In genomic region chr7:12886563-12887266, GRCm38 (mm10) we compare ENCODE assay signal across 24 mouse cellular contexts. TPM values are rescaled to one million over a fixed set of nuclear protein-coding genes. Genes with fewer than 3 reads are reported as not detected.
DNase-seq lines count a peak whose midpoint lies in the region; ATAC-seq and TF ChIP-seq lines count a peak whose summit lies in the region.
"Had no signal": no experiment of that assay in that cellular context is flagged by ENCODE, and none has a peak within 500 bp of the region (broad histone marks: within the 10 kb centered on the region; RNA-seq: fewer than 3 reads in every experiment).

No protein-coding gene starts in this region.

- no peaks in the 10 kb centered on the region for H3K9me3 ChIP-seq in midbrain, embryonic 13.5 days
- H3K9me3 ChIP-seq in midbrain, embryonic 15.5 days: no peaks in the 10 kb centered on the region
- H3K9me3 ChIP-seq in hindbrain, postnatal 0 days (ENCODE audit: low read length): no peaks in the 10 kb centered on the region
- H3K9me3 ChIP-seq: forebrain, embryonic 10.5 days; forebrain, embryonic 13.5 days; heart, embryonic 10.5 days; heart, embryonic 13.5 days; hindbrain, embryonic 12.5 days; hindbrain, embryonic 15.5 days; intestine, embryonic 15.5 days had no signal

- WGBS in midbrain, embryonic 13.5 days: 91% methylated on average over 12 of the region's 12 CpGs
- WGBS in midbrain, embryonic 15.5 days: 93% methylated on average over 12 of the region's 12 CpGs
- WGBS in hindbrain, postnatal 0 days: 91% methylated on average over 12 of the region's 12 CpGs

- H3K4me1 ChIP-seq in midbrain, embryonic 13.5 days (replicated peaks): peaks cover 14% of the 10 kb centered on the region
- peaks cover 16% of the 10 kb centered on the region for H3K4me1 ChIP-seq in midbrain, embryonic 15.5 days
- no peaks in the 10 kb centered on the region for H3K4me1 ChIP-seq in hindbrain, postnatal 0 days (ENCODE audit: insufficient read depth, low read length)

- DNase-seq in hindbrain, postnatal 0 days (ENCODE audit: low spot score): no peak
- no peak for DNase-seq in spleen, postnatal 4 days (ENCODE audit: low spot score in 2 of 2)
- DNase-seq: adrenal gland, adult 2 months; adrenal gland, postnatal 14 days; cerebellum, adult 11-12 months; cerebellum, adult 8-10 months; cerebellum, postnatal 10 days; cerebellum, postnatal 36 days; gastrocnemius, postnatal 14 days; heart, adult 2 months; heart, postnatal 14 days had no signal

- peaks cover 74% of the 10 kb centered on the region for H3K36me3 ChIP-seq in midbrain, embryonic 13.5 days
- H3K36me3 ChIP-seq in midbrain, embryonic 15.5 days (replicated peaks): peaks cover 60% of the 10 kb centered on the region
- peaks cover 51% of the 10 kb centered on the region for H3K36me3 ChIP-seq in hindbrain, postnatal 0 days (ENCODE audit: insufficient read depth, low read length)

- H3K27me3 ChIP-seq in midbrain, embryonic 13.5 days: no peaks in the 10 kb centered on the region
- H3K27me3 ChIP-seq in midbrain, embryonic 15.5 days (replicated peaks): no peaks in the 10 kb centered on the region
- no peaks in the 10 kb centered on the region for H3K27me3 ChIP-seq in hindbrain, postnatal 0 days (ENCODE audit: insufficient read depth, low read length)
- H3K27me3 ChIP-seq: forebrain, embryonic 13.5 days; heart, embryonic 13.5 days; hindbrain, embryonic 12.5 days; hindbrain, embryonic 15.5 days; intestine, embryonic 15.5 days had no signal

- no peak overlapping the region for H3K4me3 ChIP-seq in midbrain, embryonic 13.5 days (replicated peaks)
- no peak overlapping the region for H3K4me3 ChIP-seq in midbrain, embryonic 15.5 days
- H3K4me3 ChIP-seq in hindbrain, postnatal 0 days (ENCODE audit: low read length): no peak overlapping the region
- H3K4me3 ChIP-seq: forebrain, embryonic 10.5 days; forebrain, embryonic 13.5 days; heart, adult 2 months; heart, embryonic 10.5 days; heart, embryonic 13.5 days; hindbrain, embryonic 12.5 days; hindbrain, embryonic 15.5 days; intestine, embryonic 15.5 days had no signal

- H3K9ac ChIP-seq in midbrain, embryonic 13.5 days (replicated peaks): 0 out of 2 replicates have a peak overlapping the region, but pooled peaks have one; percentile 8
- H3K9ac ChIP-seq in midbrain, embryonic 15.5 days: no peak overlapping the region
- H3K9ac ChIP-seq in hindbrain, postnatal 0 days (replicated peaks; ENCODE audit: low read length): no peak overlapping the region
- H3K9ac ChIP-seq: forebrain, embryonic 13.5 days; heart, embryonic 13.5 days; hindbrain, embryonic 12.5 days; hindbrain, embryonic 15.5 days; intestine, embryonic 15.5 days had no signal

- TF ChIP-seq CTCF in hindbrain, postnatal 0 days (IDR thresholded peaks at IDR 0.05; ENCODE audit: low read depth): no peak

- H3K27ac ChIP-seq in midbrain, embryonic 13.5 days: no peak overlapping the region
- no peak overlapping the region for H3K27ac ChIP-seq in midbrain, embryonic 15.5 days
- no peak overlapping the region for H3K27ac ChIP-seq in hindbrain, postnatal 0 days
- H3K27ac ChIP-seq: forebrain, embryonic 10.5 days; forebrain, embryonic 13.5 days; heart, adult 2 months; heart, embryonic 10.5 days; heart, embryonic 13.5 days; hindbrain, embryonic 12.5 days; hindbrain, embryonic 15.5 days; intestine, embryonic 15.5 days had no signal

- no peak overlapping the region for H3K4me2 ChIP-seq in midbrain, embryonic 13.5 days (replicated peaks)
- H3K4me2 ChIP-seq in midbrain, embryonic 15.5 days: no peak overlapping the region
- no peak overlapping the region for H3K4me2 ChIP-seq in hindbrain, postnatal 0 days (ENCODE audit: low read depth, low read length)
- H3K4me2 ChIP-seq: forebrain, embryonic 13.5 days; heart, embryonic 13.5 days; hindbrain, embryonic 12.5 days; hindbrain, embryonic 15.5 days; intestine, embryonic 15.5 days had no signal

- no peak for ATAC-seq in midbrain, embryonic 13.5 days
- ATAC-seq in midbrain, embryonic 15.5 days (replicated peaks): no peak
- 0 out of 2 replicates have a peak, but pooled peaks have one; percentile 11 for ATAC-seq in common myeloid progenitor, adult 5-6 weeks (replicated peaks; ENCODE audit: low read depth, poor library complexity, severe bottlenecking)
- peak; percentile 45; the same call in 1 of the 2 replicates for ATAC-seq in megakaryocyte, adult 5-6 weeks (ENCODE audit: poor library complexity, severe bottlenecking)
- no peak for ATAC-seq in hindbrain, postnatal 0 days
- ATAC-seq: CD4-positive, CD25-positive, alpha-beta regulatory T cell, adult 4 months; forebrain, embryonic 13.5 days; forebrain, embryonic 16.5 days; intestine, embryonic 15.5 days had no signal

RNA-seq across cellular contexts. Expression of gene Zfp128, which starts 5.7 kb away (rescaled TPM):
- 7.4 and 7.6 TPM in 2 replicates for polyA plus RNA-seq in midbrain, embryonic 13.5 days (2015; fragmentation: Nextera tagmentation; extraction: Ambion mirVana)
- 8.6 and 9.4 TPM in 2 replicates for polyA plus RNA-seq in midbrain, embryonic 15.5 days (2015; fragmentation: Nextera tagmentation; extraction: Ambion mirVana)
- total RNA-seq in common myeloid progenitor, adult 5-6 weeks (2017): 1.4 and 2.8 TPM in 2 replicates
- total RNA-seq in megakaryocyte, adult 5-6 weeks (2015): 3.5 and 4.8 TPM in 2 replicates
- total RNA-seq in megakaryocyte, adult 5-6 weeks (2017): 3.6 and 5.2 TPM in 2 replicates
- 7.7 and 10.7 TPM in 2 replicates for total RNA-seq in hindbrain, postnatal 0 days (2014; rRNA removed)
- polyA plus RNA-seq in hindbrain, postnatal 0 days (2015; fragmentation: Nextera tagmentation; extraction: Ambion mirVana): 1.9 and 2.1 TPM in 2 replicates

RNA-seq across cellular contexts. Expression of gene Zscan22, which starts 10.9 kb away (rescaled TPM):
- polyA plus RNA-seq in midbrain, embryonic 13.5 days (2015; fragmentation: Nextera tagmentation; extraction: Ambion mirVana): 10.4 and 10.5 TPM in 2 replicates
- polyA plus RNA-seq in midbrain, embryonic 15.5 days (2015; fragmentation: Nextera tagmentation; extraction: Ambion mirVana): 11.8 and 12.8 TPM in 2 replicates
- total RNA-seq in common myeloid progenitor, adult 5-6 weeks (2017): 5.8 and 9.8 TPM in 2 replicates
- 6.6 and 7.5 TPM in 2 replicates for total RNA-seq in megakaryocyte, adult 5-6 weeks (2015)
- 3.1 and 3.3 TPM in 2 replicates for total RNA-seq in megakaryocyte, adult 5-6 weeks (2017)
- 7.4 and 7.7 TPM in 2 replicates for total RNA-seq in hindbrain, postnatal 0 days (2014; rRNA removed)
- polyA plus RNA-seq in hindbrain, postnatal 0 days (2015; fragmentation: Nextera tagmentation; extraction: Ambion mirVana): 2.5 and 2.9 TPM in 2 replicates

RNA-seq across cellular contexts. Expression of gene Rps5, which starts 35.4 kb away (rescaled TPM):
- polyA plus RNA-seq in midbrain, embryonic 13.5 days (2015; fragmentation: Nextera tagmentation; extraction: Ambion mirVana): 680 and 686 TPM in 2 replicates
- 567 and 593 TPM in 2 replicates for polyA plus RNA-seq in midbrain, embryonic 15.5 days (2015; fragmentation: Nextera tagmentation; extraction: Ambion mirVana)
- total RNA-seq in common myeloid progenitor, adult 5-6 weeks (2017): 1,289 and 2,367 TPM in 2 replicates
- total RNA-seq in megakaryocyte, adult 5-6 weeks (2015): 1,879 and 1,910 TPM in 2 replicates
- 1,118 and 1,375 TPM in 2 replicates for total RNA-seq in megakaryocyte, adult 5-6 weeks (2017)
- total RNA-seq in hindbrain, postnatal 0 days (2014; rRNA removed): 1,864 and 2,267 TPM in 2 replicates
- 646 and 658 TPM in 2 replicates for polyA plus RNA-seq in hindbrain, postnatal 0 days (2015; fragmentation: Nextera tagmentation; extraction: Ambion mirVana)

RNA-seq across cellular contexts. Expression of gene Rnf225, which starts 40.5 kb away (rescaled TPM):
- polyA plus RNA-seq in midbrain, embryonic 13.5 days (2015; fragmentation: Nextera tagmentation; extraction: Ambion mirVana): 0.69 and 1.1 TPM in 2 replicates
- polyA plus RNA-seq in midbrain, embryonic 15.5 days (2015; fragmentation: Nextera tagmentation; extraction: Ambion mirVana): 0.90 and 0.93 TPM in 2 replicates
- total RNA-seq in common myeloid progenitor, adult 5-6 weeks (2017): 0.24 and 0.55 TPM in 2 replicates
- total RNA-seq in megakaryocyte, adult 5-6 weeks (2015): 0.07 and 0.14 TPM in 2 replicates
- total RNA-seq in megakaryocyte, adult 5-6 weeks (2017): 0.04 and 0.15 TPM in 2 replicates
- total RNA-seq in hindbrain, postnatal 0 days (2014; rRNA removed): 2.5 and 3.0 TPM in 2 replicates
- 1.1 TPM in 2 replicates for polyA plus RNA-seq in hindbrain, postnatal 0 days (2015; fragmentation: Nextera tagmentation; extraction: Ambion mirVana)
- polyA plus RNA-seq: CD4-positive, CD25-positive, alpha-beta regulatory T cell, adult 4 months had no signal

RNA-seq across cellular contexts. Expression of gene Zfp110, which starts 52.2 kb away (rescaled TPM):
- 31.8 and 31.9 TPM in 2 replicates for polyA plus RNA-seq in midbrain, embryonic 13.5 days (2015; fragmentation: Nextera tagmentation; extraction: Ambion mirVana)
- 28.3 and 30.8 TPM in 2 replicates for polyA plus RNA-seq in midbrain, embryonic 15.5 days (2015; fragmentation: Nextera tagmentation; extraction: Ambion mirVana)
- 25.2 and 44.3 TPM in 2 replicates for total RNA-seq in common myeloid progenitor, adult 5-6 weeks (2017)
- total RNA-seq in megakaryocyte, adult 5-6 weeks (2015): 24.6 and 25.9 TPM in 2 replicates
- total RNA-seq in megakaryocyte, adult 5-6 weeks (2017): 33.6 and 38.8 TPM in 2 replicates
- 15.2 and 31.8 TPM in 2 replicates for total RNA-seq in hindbrain, postnatal 0 days (2014; rRNA removed)
- polyA plus RNA-seq in hindbrain, postnatal 0 days (2015; fragmentation: Nextera tagmentation; extraction: Ambion mirVana): 16.6 and 18.1 TPM in 2 replicates

Comparison
In these comparisons a context has a peak if more than half of its experiments do, and no peak if none do; other contexts are left out.
1. ATAC-seq: peak in common myeloid progenitor, adult 5-6 weeks (single experiment) and megakaryocyte, adult 5-6 weeks (single experiment); none in midbrain, embryonic 13.5 days (single experiment), midbrain, embryonic 15.5 days (single experiment) and hindbrain, postnatal 0 days (single experiment).